Mouse (Mus musculus) G1E (cell line): ENCODE results near the gene Jade2.

Source experiments
- CTCF ChIP-seq: IDR thresholded peaks from 2 replicates; pipeline ENCODE4 v1.5.1; 2012; ENCODE audit warnings: low read depth, low read length, inconsistent platforms, mixed read lengths
- GATA1 ChIP-seq: IDR thresholded peaks from 2 replicates; pipeline ENCODE4 v1.6.1; 2012; ENCODE audit warnings: borderline replicate concordance, low read length, inconsistent platforms, mixed read lengths
- POLR2AphosphoS5 ChIP-seq: IDR thresholded peaks from 2 replicates; pipeline ENCODE4 v1.6.1; 2012; ENCODE audit warnings: low read depth, low read length, inconsistent platforms; ENCODE audit not compliant: insufficient replicate concordance
- TAL1 ChIP-seq: conservative IDR thresholded peaks from 2 replicates; pipeline ENCODE4 v1.6.1; 2012; ENCODE audit warnings: low read depth, low read length, inconsistent platforms, mixed read lengths

- no peak for TF ChIP-seq CTCF
- no peak for TF ChIP-seq TAL1
- no peak for TF ChIP-seq GATA1
- TF ChIP-seq POLR2AphosphoS5, result no peak
Observed at GRCm38 (mm10) chr11:51857081-51857671, at the start of gene Jade2.
